Mouse (Mus musculus) limb, embryonic 15.5 days (tissue): ENCODE results near the gene Utrn. TPM values are rescaled to one million over a fixed set of nuclear protein-coding genes. Genes with fewer than 3 reads are reported as not detected.

ENCODE experiments used
- ATAC-seq: fragments of 200-750 bp; cut with Nextera tagmentation; 2 replicates; pipeline ENCODE4 v1.8.0; 2017; ENCODE audit warnings: low read depth, moderate TSS enrichment; ENCODE audit not compliant: insufficient number of reproducible peaks, low FRiP score, low TSS enrichment
- H3K27ac ChIP-seq: fragments of 300-500 bp; sonication (generic); 2 replicates; pipeline ENCODE4 v1.5.1; 2015; ENCODE audit warnings: moderate library complexity, mild to moderate bottlenecking, inconsistent platforms
- H3K27me3 ChIP-seq: fragments of 300-500 bp; sonication (generic); 2 replicates; pipeline ENCODE4 v1.6.1; 2015; ENCODE audit warnings: inconsistent platforms
- H3K36me3 ChIP-seq: fragments of 300-500 bp; sonication (generic); 2 replicates; pipeline ENCODE4 v1.6.1; 2015; ENCODE audit warnings: inconsistent platforms
- H3K4me1 ChIP-seq: fragments of 300-500 bp; sonication (generic); 2 replicates; pipeline ENCODE4 v1.6.1; 2015; ENCODE audit warnings: inconsistent platforms
- H3K4me2 ChIP-seq: fragments of 300-500 bp; sonication (generic); 2 replicates; pipeline ENCODE4 v1.6.1; 2015; ENCODE audit warnings: mild to moderate bottlenecking, inconsistent platforms
- H3K4me3 ChIP-seq: fragments of 300-500 bp; sonication (generic); 2 replicates; pipeline ENCODE4 v1.5.1; 2015; ENCODE audit warnings: mild to moderate bottlenecking, inconsistent platforms
- H3K9ac ChIP-seq: fragments of 300-500 bp; sonication (generic); 2 replicates; pipeline ENCODE4 v1.6.1; 2015; ENCODE audit warnings: inconsistent platforms
- H3K9me3 ChIP-seq: fragments of 300-500 bp; sonication (generic); 2 replicates; pipeline ENCODE4 v1.6.1; 2016; ENCODE audit warnings: inconsistent platforms
- WGBS: fragments of 180-500 bp; shearing (Covaris S2); methylation state at CpG from one replicate; pipeline ENCODE4 v1.1.7; 2015; 5-methylcytosine and 5-hydroxymethylcytosine counted together
- polyA plus RNA-seq: library from polyadenylated mRNA; unstranded; fragments of >200 nt; fragmentation: Nextera tagmentation; extraction: Ambion mirVana; gene quantifications from 2 replicates; pipeline ENCODE4 v1.2.1, GENCODE M21; 2015

Gene Utrn
- polyA plus RNA-seq, 1 experiment from 2014 or later: 99.6 TPM

- peak overlapping the region; percentile 75 for H3K4me3 ChIP-seq
- under 1% methylated on average over 40 of the region's 41 CpGs for WGBS
- H3K9ac ChIP-seq: peak overlapping the region; percentile 83
- H3K27me3 ChIP-seq: no peaks in the 10 kb centered on the region
- no peaks in the 10 kb centered on the region for H3K36me3 ChIP-seq
- peaks cover 14% of the 10 kb centered on the region for H3K4me1 ChIP-seq
- no peaks in the 10 kb centered on the region for H3K9me3 ChIP-seq
- H3K27ac ChIP-seq: peak overlapping the region; percentile 95
- peak; percentile 85 for ATAC-seq
- peak overlapping the region; percentile 88 for H3K4me2 ChIP-seq
Measured at GRCm38 (mm10) chr10:12868189-12869028, 756 bp downstream of the Utrn start.

GRCm38 (mm10) chr10:12867733-12868188 lies 1.4 kb downstream of the Utrn start:
- Histone ChIP-seq H3K9me3 (no peaks in the 10 kb centered on the region), H3K9ac (peak overlapping the region; percentile 83), H3K4me2 (peak overlapping the region; percentile 88), H3K4me3 (peak overlapping the region; percentile 75), H3K4me1 (peaks cover 14% of the 10 kb centered on the region), H3K27ac (peak overlapping the region; percentile 95), H3K27me3 (no peaks in the 10 kb centered on the region), H3K36me3 (no peaks in the 10 kb centered on the region)
- no peak for ATAC-seq
- WGBS: under 1% methylated on average over 12 of the region's 12 CpGs

- Histone ChIP-seq H3K27me3 (no peaks in the 10 kb centered on the region), H3K4me2 (peak overlapping the region; percentile 88), H3K9me3 (no peaks in the 10 kb centered on the region), H3K9ac (peak overlapping the region; percentile 83), H3K27ac (peak overlapping the region; percentile 95), H3K4me3 (peak overlapping the region; percentile 75), H3K4me1 (peaks cover 14% of the 10 kb centered on the region), H3K36me3 (no peaks in the 10 kb centered on the region)
- 2% methylated on average over 28 of the region's 28 CpGs for WGBS
- ATAC-seq: no peak
Measured at GRCm38 (mm10) chr10:12866971-12867732, 2.0 kb downstream of the Utrn start.

DNA sequence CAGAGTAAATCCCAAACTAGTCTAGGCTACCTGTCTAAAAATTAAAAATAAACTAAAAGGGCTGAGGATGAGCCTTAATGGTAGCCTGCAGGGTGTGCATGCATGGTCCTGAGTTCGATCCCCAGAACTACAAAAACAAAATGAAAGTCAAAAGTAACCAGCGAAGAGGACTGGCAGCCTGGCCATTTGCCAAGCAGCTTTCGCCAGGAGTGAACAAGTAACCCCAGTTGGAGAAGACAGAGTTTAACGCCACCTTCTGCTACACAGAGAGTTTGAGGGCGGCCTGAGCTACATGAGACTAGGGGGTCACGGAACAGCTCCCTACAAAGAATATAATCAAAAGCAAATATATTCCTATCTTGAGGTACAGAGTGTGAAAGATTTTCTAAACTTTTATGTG lies 4.0 kb downstream of the Utrn start:
- WGBS: 78% methylated on average over 6 of the region's 6 CpGs
- Histone ChIP-seq H3K9ac (no peak overlapping the region), H3K4me1 (peaks cover 14% of the 10 kb centered on the region), H3K9me3 (no peaks in the 10 kb centered on the region), H3K27ac (no peak overlapping the region), H3K4me3 (no peak overlapping the region), H3K36me3 (no peaks in the 10 kb centered on the region), H3K4me2 (no peak overlapping the region), H3K27me3 (no peaks in the 10 kb centered on the region)
- no peak for ATAC-seq

GRCm38 (mm10) chr10:12863581-12863980 lies 5.6 kb downstream of the Utrn start:
- Histone ChIP-seq H3K27ac (no peak overlapping the region), H3K4me2 (no peak overlapping the region), H3K27me3 (no peaks in the 10 kb centered on the region), H3K4me1 (peaks cover 14% of the 10 kb centered on the region), H3K9me3 (no peaks in the 10 kb centered on the region), H3K36me3 (peaks cover 6% of the 10 kb centered on the region; the same call in 1 of the 2 replicates), H3K4me3 (no peak overlapping the region), H3K9ac (no peak overlapping the region)
- 90% methylated on average over 9 of the region's 9 CpGs for WGBS
- ATAC-seq: no peak

- Histone ChIP-seq H3K36me3 (peaks cover 6% of the 10 kb centered on the region; the same call in 1 of the 2 replicates), H3K4me2 (no peak overlapping the region), H3K27me3 (no peaks in the 10 kb centered on the region), H3K9ac (no peak overlapping the region), H3K4me3 (no peak overlapping the region), H3K27ac (no peak overlapping the region), H3K9me3 (no peaks in the 10 kb centered on the region), H3K4me1 (peaks cover 7% of the 10 kb centered on the region)
- WGBS: 74% methylated on average over 8 of the region's 8 CpGs
- ATAC-seq: no peak
Measured at GRCm38 (mm10) chr10:12862047-12862446, 7.1 kb downstream of the Utrn start.

- H3K27me3 ChIP-seq: no peaks in the 10 kb centered on the region
- H3K4me2 ChIP-seq: no peak overlapping the region
- 69% methylated on average over 2 of the region's 2 CpGs for WGBS
- H3K27ac ChIP-seq: no peak overlapping the region
- H3K4me3 ChIP-seq: no peak overlapping the region
- peaks cover 6% of the 10 kb centered on the region; the same call in 1 of the 2 replicates for H3K36me3 ChIP-seq
- no peak overlapping the region for H3K9ac ChIP-seq
- no peak for ATAC-seq
- H3K9me3 ChIP-seq: no peaks in the 10 kb centered on the region
- peaks cover under 1% of the 10 kb centered on the region; the same call in 1 of the 2 replicates for H3K4me1 ChIP-seq
Measured at GRCm38 (mm10) chr10:12861381-12861780, 7.8 kb downstream of the Utrn start.

DNA sequence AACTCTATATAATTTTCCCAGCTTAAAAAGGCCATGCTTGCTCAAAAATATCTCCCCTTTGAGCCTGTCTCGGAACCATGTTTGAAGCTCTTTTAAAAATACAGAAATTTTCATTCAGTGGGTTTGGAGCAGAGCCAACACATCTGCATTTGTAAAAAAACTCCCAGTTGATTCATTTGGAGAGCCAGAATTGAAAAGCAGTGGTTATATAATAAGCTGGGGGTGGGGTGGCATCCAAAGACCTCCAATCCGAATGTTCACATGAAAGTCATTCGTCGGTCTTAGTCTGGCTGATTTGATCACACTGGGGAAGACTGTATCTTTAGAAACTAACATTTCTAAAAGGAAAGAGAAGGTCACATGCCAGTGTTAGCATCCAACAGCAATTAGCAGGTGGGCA lies 8.4 kb downstream of the Utrn start:
- peaks cover 6% of the 10 kb centered on the region; the same call in 1 of the 2 replicates for H3K36me3 ChIP-seq
- no peaks in the 10 kb centered on the region for H3K9me3 ChIP-seq
- no peak overlapping the region for H3K27ac ChIP-seq
- H3K4me2 ChIP-seq: no peak overlapping the region
- H3K9ac ChIP-seq: no peak overlapping the region
- ATAC-seq: no peak
- no peaks in the 10 kb centered on the region for H3K27me3 ChIP-seq
- no peaks in the 10 kb centered on the region for H3K4me1 ChIP-seq
- 42% methylated on average over 4 of the region's 4 CpGs for WGBS
- no peak overlapping the region for H3K4me3 ChIP-seq

GRCm38 (mm10) chr10:12860331-12860730 lies 8.8 kb downstream of the Utrn start:
- no peaks in the 10 kb centered on the region for H3K4me1 ChIP-seq
- no peaks in the 10 kb centered on the region for H3K9me3 ChIP-seq
- no peak for ATAC-seq
- H3K4me2 ChIP-seq: no peak overlapping the region
- WGBS: 56% methylated on average over 7 of the region's 7 CpGs
- no peak overlapping the region for H3K27ac ChIP-seq
- no peak overlapping the region for H3K9ac ChIP-seq
- H3K27me3 ChIP-seq: no peaks in the 10 kb centered on the region
- H3K36me3 ChIP-seq: peaks cover 6% of the 10 kb centered on the region; the same call in 1 of the 2 replicates
- no peak overlapping the region for H3K4me3 ChIP-seq

GRCm38 (mm10) chr10:12858017-12858416 lies 11.1 kb downstream of the Utrn start:
- no peak for ATAC-seq
- 53% methylated on average over 5 of the region's 5 CpGs for WGBS
- Histone ChIP-seq H3K36me3 (peaks cover 6% of the 10 kb centered on the region; the same call in 1 of the 2 replicates), H3K4me3 (no peak overlapping the region), H3K4me2 (no peak overlapping the region), H3K27me3 (no peaks in the 10 kb centered on the region), H3K9me3 (no peaks in the 10 kb centered on the region), H3K4me1 (peaks cover 8% of the 10 kb centered on the region; the same call in 1 of the 2 replicates), H3K9ac (no peak overlapping the region), H3K27ac (no peak overlapping the region)

GRCm38 (mm10) chr10:12854298-12854697 lies 14.9 kb downstream of the Utrn start:
- H3K4me3 ChIP-seq: no peak overlapping the region
- no peaks in the 10 kb centered on the region for H3K27me3 ChIP-seq
- H3K4me2 ChIP-seq: no peak overlapping the region
- 84% methylated on average over 6 of the region's 6 CpGs for WGBS
- H3K4me1 ChIP-seq: peaks cover 13% of the 10 kb centered on the region
- H3K27ac ChIP-seq: no peak overlapping the region
- H3K9ac ChIP-seq: no peak overlapping the region
- 0 out of 2 replicates have a peak, but pooled peaks cover 3% of the 10 kb centered on the region for H3K36me3 ChIP-seq
- no peak for ATAC-seq
- no peaks in the 10 kb centered on the region for H3K9me3 ChIP-seq

DNA sequence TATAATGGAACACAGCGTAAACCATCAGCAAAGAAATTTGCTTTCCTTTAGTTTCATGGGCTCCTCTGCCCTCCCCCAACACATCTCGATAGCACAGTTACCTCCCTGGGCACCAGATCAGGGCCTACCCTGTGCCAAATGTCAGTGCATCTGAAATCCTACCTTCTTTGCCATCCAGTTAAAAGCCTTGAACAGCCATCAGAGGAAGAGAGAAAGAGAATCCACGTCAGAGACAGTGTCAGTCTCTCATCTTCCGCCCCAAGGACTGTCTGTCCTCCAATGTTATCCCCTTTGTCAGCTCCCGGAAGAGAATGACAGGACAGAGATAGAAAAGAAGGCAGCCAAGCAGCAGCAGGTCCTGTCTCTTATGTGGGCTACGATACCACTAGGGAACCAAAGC lies 15.4 kb downstream of the Utrn start:
- ATAC-seq: no peak
- H3K9ac ChIP-seq: no peak overlapping the region
- no peaks in the 10 kb centered on the region for H3K36me3 ChIP-seq
- no peak overlapping the region for H3K27ac ChIP-seq
- no peaks in the 10 kb centered on the region for H3K27me3 ChIP-seq
- H3K4me3 ChIP-seq: no peak overlapping the region
- no peak overlapping the region for H3K4me2 ChIP-seq
- H3K4me1 ChIP-seq: peaks cover 13% of the 10 kb centered on the region
- WGBS: 82% methylated on average over 6 of the region's 6 CpGs
- no peaks in the 10 kb centered on the region for H3K9me3 ChIP-seq
